Mouse (Mus musculus): ENCODE measurements around the gene Slc4a2. TPM values are rescaled to one million over a fixed set of nuclear protein-coding genes. Genes with fewer than 3 reads are reported as not detected.
A peak's percentile ranks its signal among the peaks of the same experiment; 100 is the strongest.

The Slc4a2 gene
- polyA plus RNA-seq, 1 experiment, result 47.5 TPM

DNA sequence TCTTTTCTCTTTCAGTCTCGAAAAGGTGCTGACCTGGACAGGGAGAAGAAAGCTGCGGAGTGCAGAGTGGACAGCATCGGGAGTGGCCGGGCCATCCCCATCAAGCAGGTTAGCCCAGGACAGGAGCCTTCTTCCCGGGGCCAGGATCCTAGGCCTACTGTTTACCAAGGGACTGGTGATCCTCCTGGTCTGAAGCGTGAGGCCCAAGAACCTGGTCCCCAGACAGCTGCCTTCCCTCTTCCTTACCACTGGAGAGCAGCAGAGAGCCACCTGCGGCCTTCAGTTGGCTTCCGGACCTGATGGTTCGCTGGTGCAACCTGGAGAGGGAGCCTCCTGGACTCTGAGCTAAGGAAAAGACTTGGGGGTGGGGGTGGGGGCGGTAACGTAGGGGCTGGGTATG lies 59.7 kb downstream of the Slc4a2 start:
- Histone ChIP-seq H3K27ac (ENCODE audit: insufficient read depth, low read length) (no peak overlapping the region), H3K4me3 (ENCODE audit: extremely low read depth, insufficient read depth, insufficient read length) (no peak overlapping the region), H3K36me3 (ENCODE audit: control insufficient read depth, insufficient read depth, low read length) (peaks cover 30% of the 10 kb centered on the region), H3K27me3 (ENCODE audit: control insufficient read depth, insufficient read depth, low read length) (no peaks in the 10 kb centered on the region), H3K4me1 (ENCODE audit: control insufficient read depth, insufficient read depth, insufficient read length) (no peaks in the 10 kb centered on the region)
- WGBS, result 56% methylated on average over 11 of the region's 11 CpGs
- no peak for TF ChIP-seq POLR2A (IDR thresholded peaks at IDR 0.05; ENCODE audit: low read depth, low read length)
- TF ChIP-seq CTCF (IDR thresholded peaks at IDR 0.05; ENCODE audit: extremely low read depth, insufficient read depth, insufficient read length, insufficient replicate concordance), result peak; percentile 75; the same call in 1 of the 2 replicates
- peak; percentile 9 to 29 for DNase-seq (ENCODE audit: low read depth in 1 of 2, low spot score in 2 of 2)

GRCm38 (mm10) chr5:24484963-24485362 lies 61.3 kb downstream of the Slc4a2 start:
- Histone ChIP-seq H3K4me1 (ENCODE audit: control insufficient read depth, insufficient read depth, insufficient read length) (no peaks in the 10 kb centered on the region), H3K27ac (ENCODE audit: insufficient read depth, low read length) (no peak overlapping the region), H3K27me3 (ENCODE audit: control insufficient read depth, insufficient read depth, low read length) (no peaks in the 10 kb centered on the region), H3K4me3 (ENCODE audit: extremely low read depth, insufficient read depth, insufficient read length) (no peak overlapping the region), H3K36me3 (ENCODE audit: control insufficient read depth, insufficient read depth, low read length) (peaks cover 25% of the 10 kb centered on the region)
- DNase-seq (ENCODE audit: low read depth in 1 of 2, low spot score in 2 of 2), result no peak
- 94% methylated on average over 22 of the region's 22 CpGs for WGBS
- TF ChIP-seq CTCF (IDR thresholded peaks at IDR 0.05; ENCODE audit: extremely low read depth, insufficient read depth, insufficient read length, insufficient replicate concordance) (no peak), POLR2A (IDR thresholded peaks at IDR 0.05; ENCODE audit: low read depth, low read length) (no peak)

GRCm38 (mm10) chr5:24486097-24486496 lies 62.5 kb downstream of the Slc4a2 start:
- peaks cover 23% of the 10 kb centered on the region for H3K36me3 ChIP-seq (ENCODE audit: control insufficient read depth, insufficient read depth, low read length)
- 11% methylated on average over 8 of the region's 8 CpGs for WGBS
- no peak overlapping the region for H3K27ac ChIP-seq (ENCODE audit: insufficient read depth, low read length)
- DNase-seq (ENCODE audit: low read depth in 1 of 2, low spot score in 2 of 2), result peak; percentile 15 to 68
- no peaks in the 10 kb centered on the region for H3K27me3 ChIP-seq (ENCODE audit: control insufficient read depth, insufficient read depth, low read length)
- no peaks in the 10 kb centered on the region for H3K4me1 ChIP-seq (ENCODE audit: control insufficient read depth, insufficient read depth, insufficient read length)
- no peak for TF ChIP-seq POLR2A (IDR thresholded peaks at IDR 0.05; ENCODE audit: low read depth, low read length)
- peak; percentile 90 for TF ChIP-seq CTCF (IDR thresholded peaks at IDR 0.05; ENCODE audit: extremely low read depth, insufficient read depth, insufficient read length, insufficient replicate concordance)
- no peak overlapping the region for H3K4me3 ChIP-seq (ENCODE audit: extremely low read depth, insufficient read depth, insufficient read length)

GRCm38 (mm10) chr5:24486738-24487137 lies 63.1 kb downstream of the Slc4a2 start:
- peaks cover 24% of the 10 kb centered on the region for H3K36me3 ChIP-seq (ENCODE audit: control insufficient read depth, insufficient read depth, low read length)
- WGBS, result 97% methylated on average over 5 of the region's 5 CpGs
- H3K4me3 ChIP-seq (ENCODE audit: extremely low read depth, insufficient read depth, insufficient read length), result no peak overlapping the region
- H3K4me1 ChIP-seq (ENCODE audit: control insufficient read depth, insufficient read depth, insufficient read length), result no peaks in the 10 kb centered on the region
- no peak overlapping the region for H3K27ac ChIP-seq (ENCODE audit: insufficient read depth, low read length)
- DNase-seq (ENCODE audit: low read depth in 1 of 2, low spot score in 2 of 2), result no peak
- no peaks in the 10 kb centered on the region for H3K27me3 ChIP-seq (ENCODE audit: control insufficient read depth, insufficient read depth, low read length)
- TF ChIP-seq POLR2A (IDR thresholded peaks at IDR 0.05; ENCODE audit: low read depth, low read length), result no peak
- no peak for TF ChIP-seq CTCF (IDR thresholded peaks at IDR 0.05; ENCODE audit: extremely low read depth, insufficient read depth, insufficient read length, insufficient replicate concordance)

DNA sequence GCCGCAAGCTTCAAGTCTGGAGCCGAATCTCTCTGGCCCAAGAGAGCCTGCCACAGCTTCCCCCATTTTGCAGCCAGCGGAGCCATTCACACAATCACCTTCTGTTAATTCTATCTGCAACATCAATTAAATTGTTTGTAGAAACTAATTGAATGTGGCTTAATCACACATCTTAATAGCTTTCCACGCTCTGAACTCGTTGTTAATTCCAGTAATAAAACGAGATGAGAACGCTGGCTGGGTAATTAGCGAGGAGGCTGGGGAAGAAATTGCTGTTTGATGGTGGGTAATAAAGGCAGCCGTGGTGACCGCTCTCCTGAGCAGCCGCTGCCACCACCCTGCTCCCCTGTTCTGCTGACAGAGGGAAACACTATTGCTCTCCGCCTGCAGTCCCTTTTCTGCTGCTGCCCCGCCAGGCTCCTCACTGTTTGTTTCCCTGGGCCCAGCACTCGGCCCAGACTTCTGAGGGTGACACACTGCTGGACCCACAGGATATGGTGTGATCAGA lies 66.8 kb downstream of the Slc4a2 start:
- Histone ChIP-seq H3K36me3 (ENCODE audit: control insufficient read depth, insufficient read depth, low read length) (peaks cover 20% of the 10 kb centered on the region), H3K27ac (ENCODE audit: insufficient read depth, low read length) (no peak overlapping the region), H3K4me3 (ENCODE audit: extremely low read depth, insufficient read depth, insufficient read length) (no peak overlapping the region), H3K4me1 (ENCODE audit: control insufficient read depth, insufficient read depth, insufficient read length) (no peaks in the 10 kb centered on the region), H3K27me3 (ENCODE audit: control insufficient read depth, insufficient read depth, low read length) (no peaks in the 10 kb centered on the region)
- TF ChIP-seq CTCF (IDR thresholded peaks at IDR 0.05; ENCODE audit: extremely low read depth, insufficient read depth, insufficient read length, insufficient replicate concordance), result no peak
- no peak for TF ChIP-seq POLR2A (IDR thresholded peaks at IDR 0.05; ENCODE audit: low read depth, low read length)
- no peak for DNase-seq (ENCODE audit: low read depth in 1 of 2, low spot score in 2 of 2)
- WGBS, result 93% methylated on average over 14 of the region's 14 CpGs

Other genes starting within 250 kb of the Slc4a2 start
- gene Kcnh2, start 72.2 kb upstream of the Slc4a2 start, polyA plus RNA-seq (2012; rRNA removed), result 5.5 and 8.4 TPM in 2 replicates
- 8.4 and 8.5 TPM in 2 replicates for gene Nos3, start 59.0 kb upstream of the Slc4a2 start, polyA plus RNA-seq (2012; rRNA removed)
- gene Atg9b, start 31.7 kb upstream of the Slc4a2 start, polyA plus RNA-seq (2012; rRNA removed), result 0.71 and 1.2 TPM in 2 replicates
- gene Abcb8, start 30.2 kb upstream of the Slc4a2 start, polyA plus RNA-seq (2012; rRNA removed), result 31.3 and 35.7 TPM in 2 replicates
- gene Asic3, start 10.4 kb upstream of the Slc4a2 start, polyA plus RNA-seq (2012; rRNA removed), result 0.14 and 0.26 TPM in 2 replicates
- 33.7 and 43.1 TPM in 2 replicates for gene Cdk5, start 307 bp upstream of the Slc4a2 start, polyA plus RNA-seq (2012; rRNA removed)
- 170 and 212 TPM in 2 replicates for gene Fastk, start 21.4 kb downstream of the Slc4a2 start, polyA plus RNA-seq (2012; rRNA removed)
- gene Tmub1, start 24.0 kb downstream of the Slc4a2 start, polyA plus RNA-seq (2012; rRNA removed), result 61.2 and 77.4 TPM in 2 replicates
- gene Agap3, start 28.3 kb downstream of the Slc4a2 start, polyA plus RNA-seq (2012; rRNA removed), result 44.7 and 50.0 TPM in 2 replicates
- gene Gbx1, start 103.4 kb downstream of the Slc4a2 start, polyA plus RNA-seq (2012; rRNA removed), result not detected in 2 replicates
- 0.07 and 0.08 TPM in 2 replicates for gene Asb10, start 117.1 kb downstream of the Slc4a2 start, polyA plus RNA-seq (2012; rRNA removed)
- gene 4931409K22Rik, start 133.0 kb downstream of the Slc4a2 start, polyA plus RNA-seq (2012; rRNA removed), result not detected in 2 replicates
- gene Abcf2, start 153.6 kb downstream of the Slc4a2 start, polyA plus RNA-seq (2012; rRNA removed), result 30.6 and 43.3 TPM in 2 replicates
- 30.0 and 38.9 TPM in 2 replicates for gene Chpf2, start 162.9 kb downstream of the Slc4a2 start, polyA plus RNA-seq (2012; rRNA removed)
- 2.5 and 3.4 TPM in 2 replicates for gene Smarcd3, start 200.6 kb downstream of the Slc4a2 start, polyA plus RNA-seq (2012; rRNA removed)